Mouse (Mus musculus) heart, embryonic 15.5 days (tissue): ENCODE measurements at regions not wholly inside any gene's neighbourhood (a gene's known extent, or its start where the extent isn't known, plus 50 kb on each side); places are given as distances from the start of the nearest gene placed in this dataset.

Experiments used
- ATAC-seq: fragments of 200-750 bp; cut with Nextera tagmentation; replicated peaks from 2 replicates; pipeline ENCODE4 v1.8.0; 2017; ENCODE audit warnings: low read depth, moderate TSS enrichment; ENCODE audit not compliant: insufficient number of reproducible peaks, insufficient read depth, low FRiP score
- H3K27ac ChIP-seq: fragments of 300-500 bp; sonication (generic); 2 replicates; pipeline ENCODE4 v1.5.1; 2015; ENCODE audit warnings: mild to moderate bottlenecking, inconsistent platforms
- H3K27me3 ChIP-seq: fragments of 300-500 bp; sonication (generic); 2 replicates; pipeline ENCODE4 v1.6.1; 2015; ENCODE audit warnings: inconsistent platforms
- H3K36me3 ChIP-seq: fragments of 300-500 bp; sonication (generic); 2 replicates; pipeline ENCODE4 v1.6.1; 2015; ENCODE audit warnings: mild to moderate bottlenecking, inconsistent platforms
- H3K4me1 ChIP-seq: fragments of 300-500 bp; sonication (generic); replicated peaks from 2 replicates; pipeline ENCODE4 v1.6.1; 2015; ENCODE audit warnings: inconsistent platforms
- H3K4me2 ChIP-seq: fragments of 300-500 bp; sonication (generic); 2 replicates; pipeline ENCODE4 v1.6.1; 2015; ENCODE audit warnings: inconsistent platforms, mild to moderate bottlenecking, moderate library complexity
- H3K4me3 ChIP-seq: fragments of 300-500 bp; sonication (generic); 2 replicates; pipeline ENCODE4 v1.5.1; 2015; ENCODE audit warnings: mild to moderate bottlenecking, inconsistent platforms
- H3K9ac ChIP-seq: fragments of 300-500 bp; sonication (generic); 2 replicates; pipeline ENCODE4 v1.6.1; 2015; ENCODE audit warnings: mild to moderate bottlenecking, inconsistent platforms
- H3K9me3 ChIP-seq: fragments of 300-500 bp; sonication (generic); replicated peaks from 2 replicates; pipeline ENCODE4 v1.6.1; 2016; ENCODE audit warnings: inconsistent platforms
- WGBS: fragments of 180-500 bp; shearing (Covaris S2); methylation state at CpG from one replicate; pipeline ENCODE4 v1.1.7; 2015; ENCODE audit warnings: mixed read lengths; 5-methylcytosine and 5-hydroxymethylcytosine counted together

GRCm38 (mm10) chr16:76532928-76533217 is 159.2 kb upstream of the Nrip1 start:
- no peak overlapping the region for H3K9ac ChIP-seq
- H3K27ac ChIP-seq = no peak overlapping the region
- H3K27me3 ChIP-seq = no peaks in the 10 kb centered on the region
- H3K4me1 ChIP-seq = peaks cover 4% of the 10 kb centered on the region; the same call in 1 of the 2 replicates
- 78% methylated on average over 8 of the region's 8 CpGs for WGBS
- H3K36me3 ChIP-seq = no peaks in the 10 kb centered on the region
- no peak overlapping the region for H3K4me2 ChIP-seq
- no peak for ATAC-seq
- H3K4me3 ChIP-seq = no peak overlapping the region
- H3K9me3 ChIP-seq = no peaks in the 10 kb centered on the region

GRCm38 (mm10) chr16:76532142-76532927 is 158.7 kb upstream of the Nrip1 start:
- WGBS = 52% methylated on average over 19 of the region's 19 CpGs
- H3K27ac ChIP-seq = no peak overlapping the region

GRCm38 (mm10) chr16:76530886-76531285 is 157.3 kb upstream of the Nrip1 start:
- H3K4me3 ChIP-seq = no peak overlapping the region
- H3K36me3 ChIP-seq = no peaks in the 10 kb centered on the region
- H3K4me1 ChIP-seq = peaks cover 4% of the 10 kb centered on the region; the same call in 1 of the 2 replicates
- no peak; the same call in 1 of the 2 replicates for ATAC-seq
- H3K27ac ChIP-seq = no peak overlapping the region
- WGBS = 83% methylated on average over 3 of the region's 3 CpGs
- no peaks in the 10 kb centered on the region for H3K9me3 ChIP-seq
- no peak overlapping the region for H3K9ac ChIP-seq
- H3K27me3 ChIP-seq = no peaks in the 10 kb centered on the region
- H3K4me2 ChIP-seq = no peak overlapping the region

More at GRCm38 (mm10) chr16:76532142-76532927, 158.7 kb upstream of the Nrip1 start:
- Histone ChIP-seq H3K27me3 (no peaks in the 10 kb centered on the region), H3K36me3 (no peaks in the 10 kb centered on the region), H3K4me1 (peaks cover 4% of the 10 kb centered on the region; the same call in 1 of the 2 replicates), H3K9ac (no peak overlapping the region), H3K4me2 (no peak overlapping the region), H3K4me3 (no peak overlapping the region), H3K9me3 (no peaks in the 10 kb centered on the region)
- no peak for ATAC-seq

GRCm38 (mm10) chr16:76529613-76530012 is 156.0 kb upstream of the Nrip1 start:
- Histone ChIP-seq H3K36me3 (no peaks in the 10 kb centered on the region), H3K4me1 (peaks cover 11% of the 10 kb centered on the region), H3K27ac (no peak overlapping the region), H3K9ac (no peak overlapping the region), H3K27me3 (no peaks in the 10 kb centered on the region), H3K4me3 (no peak overlapping the region), H3K9me3 (no peaks in the 10 kb centered on the region), H3K4me2 (no peak overlapping the region)
- no peak for ATAC-seq
- 88% methylated on average over 4 of the region's 4 CpGs for WGBS

GRCm38 (mm10) chr16:76527106-76527949 is 153.7 kb upstream of the Nrip1 start:
- WGBS = 78% methylated on average over 6 of the region's 6 CpGs
- ATAC-seq = no peak

GRCm38 (mm10) chr16:76525563-76525962 is 151.9 kb upstream of the Nrip1 start:
- Histone ChIP-seq H3K4me1 (peaks cover 8% of the 10 kb centered on the region; the same call in 1 of the 2 replicates), H3K4me2 (no peak overlapping the region), H3K4me3 (no peak overlapping the region), H3K36me3 (no peaks in the 10 kb centered on the region), H3K9me3 (no peaks in the 10 kb centered on the region), H3K27ac (no peak overlapping the region), H3K27me3 (no peaks in the 10 kb centered on the region), H3K9ac (no peak overlapping the region)
- ATAC-seq = no peak
- 55% methylated on average over 5 of the region's 5 CpGs for WGBS

More at GRCm38 (mm10) chr16:76527106-76527949, 153.7 kb upstream of the Nrip1 start:
- no peaks in the 10 kb centered on the region for H3K9me3 ChIP-seq
- peaks cover 11% of the 10 kb centered on the region for H3K4me1 ChIP-seq
- no peak overlapping the region for H3K27ac ChIP-seq
- no peak overlapping the region for H3K4me3 ChIP-seq
- H3K36me3 ChIP-seq = no peaks in the 10 kb centered on the region
- H3K9ac ChIP-seq = no peak overlapping the region
- H3K27me3 ChIP-seq = no peaks in the 10 kb centered on the region
- H3K4me2 ChIP-seq = no peak overlapping the region

GRCm38 (mm10) chr16:76524921-76525320 is 151.3 kb upstream of the Nrip1 start:
- 69% methylated on average over 4 of the region's 4 CpGs for WGBS
- H3K4me2 ChIP-seq = no peak overlapping the region
- H3K27ac ChIP-seq = no peak overlapping the region
- no peaks in the 10 kb centered on the region for H3K27me3 ChIP-seq
- H3K4me3 ChIP-seq = no peak overlapping the region
- ATAC-seq = no peak
- H3K36me3 ChIP-seq = no peaks in the 10 kb centered on the region
- H3K9me3 ChIP-seq = no peaks in the 10 kb centered on the region
- no peak overlapping the region for H3K9ac ChIP-seq
- peaks cover 8% of the 10 kb centered on the region for H3K4me1 ChIP-seq

GRCm38 (mm10) chr16:76521142-76521541 is 147.5 kb upstream of the Nrip1 start:
- Histone ChIP-seq H3K4me2 (no peak overlapping the region), H3K36me3 (no peaks in the 10 kb centered on the region), H3K4me3 (no peak overlapping the region), H3K4me1 (peaks cover 8% of the 10 kb centered on the region), H3K9me3 (no peaks in the 10 kb centered on the region), H3K9ac (no peak overlapping the region), H3K27ac (no peak overlapping the region), H3K27me3 (no peaks in the 10 kb centered on the region)
- no peak for ATAC-seq
- 90% methylated on average over 6 of the region's 6 CpGs for WGBS

- 74% methylated on average over 3 of the region's 3 CpGs for WGBS
- Histone ChIP-seq H3K27ac (no peak overlapping the region), H3K4me1 (peaks cover 5% of the 10 kb centered on the region), H3K4me2 (no peak overlapping the region), H3K27me3 (no peaks in the 10 kb centered on the region), H3K9me3 (no peaks in the 10 kb centered on the region), H3K4me3 (no peak overlapping the region), H3K9ac (no peak overlapping the region), H3K36me3 (no peaks in the 10 kb centered on the region)
- no peak for ATAC-seq
These were observed 147.0 kb upstream of the Nrip1 start for GRCm38 (mm10) chr16:76520643-76520993.

GRCm38 (mm10) chr16:76519911-76520642 is 146.4 kb upstream of the Nrip1 start:
- H3K27me3 ChIP-seq = no peaks in the 10 kb centered on the region
- ATAC-seq = no peak
- H3K27ac ChIP-seq = no peak overlapping the region
- 70% methylated on average over 10 of the region's 10 CpGs for WGBS
- H3K4me3 ChIP-seq = no peak overlapping the region
- no peak overlapping the region for H3K9ac ChIP-seq
- no peaks in the 10 kb centered on the region for H3K9me3 ChIP-seq
- no peak overlapping the region for H3K4me2 ChIP-seq
- H3K4me1 ChIP-seq = peaks cover 3% of the 10 kb centered on the region
- H3K36me3 ChIP-seq = no peaks in the 10 kb centered on the region

GRCm38 (mm10) chr16:76510861-76511260 is 137.2 kb upstream of the Nrip1 start:
- no peak for ATAC-seq
- H3K27ac ChIP-seq = no peak overlapping the region
- no peaks in the 10 kb centered on the region for H3K36me3 ChIP-seq
- no peak overlapping the region for H3K4me2 ChIP-seq
- no peak overlapping the region for H3K9ac ChIP-seq
- WGBS = 48% methylated on average over 8 of the region's 8 CpGs
- H3K9me3 ChIP-seq = no peaks in the 10 kb centered on the region
- no peaks in the 10 kb centered on the region for H3K27me3 ChIP-seq
- H3K4me3 ChIP-seq = no peak overlapping the region
- H3K4me1 ChIP-seq = no peaks in the 10 kb centered on the region
